Mouse (Mus musculus): ENCODE measurements around the gene Dazap1. TPM values are rescaled to one million over a fixed set of nuclear protein-coding genes. Genes with fewer than 3 reads are reported as not detected.

Gene Dazap1
- polyA plus RNA-seq, 1 experiment from 2014 or later: 71.8 TPM

DNA sequence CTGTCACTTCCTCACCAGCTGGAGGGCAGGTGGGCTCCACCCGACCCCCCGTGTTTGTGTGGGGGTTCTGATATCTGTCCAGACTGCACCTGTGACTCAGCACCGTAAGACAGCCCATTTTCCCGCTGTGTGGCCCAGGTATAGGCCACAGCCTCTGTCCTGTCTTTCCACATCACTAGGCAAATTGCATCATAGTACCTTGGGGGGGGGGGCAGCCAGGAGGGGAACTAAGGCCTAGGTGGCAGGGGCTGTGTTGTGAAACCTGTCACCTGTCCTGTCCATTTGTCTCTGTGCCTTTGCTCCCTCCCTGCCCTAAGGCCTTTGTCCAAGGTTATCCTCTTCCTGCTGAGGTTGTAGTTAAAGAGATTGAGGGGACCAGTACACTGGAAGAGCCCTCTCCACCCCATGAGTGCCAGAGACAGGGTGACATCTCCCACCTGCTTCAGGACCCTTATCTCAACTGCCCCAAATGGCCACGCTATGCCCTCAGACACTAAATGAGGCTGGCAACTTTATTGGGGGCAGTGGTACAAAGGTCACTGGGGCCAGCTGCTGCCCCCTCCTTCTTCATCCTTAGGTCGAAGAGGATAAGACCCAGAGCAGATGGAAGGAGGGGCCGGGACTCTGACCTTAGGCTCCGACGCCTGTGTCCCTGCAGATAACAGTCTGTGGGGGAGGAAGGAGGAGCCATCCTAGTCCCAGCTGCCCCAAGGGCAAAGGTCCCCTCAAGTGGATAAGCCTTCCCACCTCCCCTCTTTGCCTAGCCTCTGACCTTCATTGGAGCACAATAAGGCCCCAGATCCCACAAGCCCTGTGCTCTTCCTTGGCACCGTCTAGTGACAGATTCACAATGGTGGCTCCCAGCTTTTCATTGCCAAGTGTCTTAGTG lies 70.6 kb downstream of the Dazap1 start:
- Histone ChIP-seq H3K9ac (no peak overlapping the region), H3K4me3 (0 out of 2 replicates have a peak overlapping the region, but pooled peaks have one; percentile 2), H3K27ac (no peak overlapping the region), H3K4me1 (peaks cover 6% of the 10 kb centered on the region; the same call in 1 of the 2 replicates), H3K4me2 (replicated peaks) (no peak overlapping the region), H3K27me3 (peaks cover 18% of the 10 kb centered on the region; the same call in 1 of the 2 replicates), H3K9me3 (no peaks in the 10 kb centered on the region), H3K36me3 (no peaks in the 10 kb centered on the region)
- 57% methylated on average over 10 of the region's 10 CpGs for WGBS
- no peak for ATAC-seq (ENCODE audit: insufficient number of reproducible peaks, insufficient read depth, low FRiP score, low TSS enrichment)

DNA sequence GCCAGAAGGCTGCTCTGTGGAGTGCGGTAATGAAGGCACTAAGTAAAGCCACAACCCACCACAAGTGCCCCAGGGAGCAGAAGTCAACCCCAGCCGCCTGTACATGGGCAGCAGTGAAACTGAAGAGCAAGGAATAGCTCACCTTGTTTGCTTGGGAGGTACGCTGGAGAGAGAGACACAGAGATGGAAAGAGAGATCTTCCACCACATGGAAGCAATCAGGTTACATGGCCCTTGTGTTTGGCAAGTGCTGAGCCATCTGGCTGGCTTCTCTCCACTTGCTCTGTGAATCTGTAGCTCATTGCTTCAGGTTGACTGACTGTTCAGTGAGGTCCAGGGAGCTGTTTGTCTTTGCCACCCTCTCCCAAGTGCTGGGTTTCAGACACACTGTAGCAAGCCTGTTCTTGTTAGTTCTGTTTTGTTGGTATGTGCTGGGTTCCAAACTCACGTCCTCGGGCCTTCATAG lies 71.3 kb downstream of the Dazap1 start:
- peaks cover 18% of the 10 kb centered on the region; the same call in 1 of the 2 replicates for H3K27me3 ChIP-seq
- H3K4me3 ChIP-seq: no peak overlapping the region

DNA sequence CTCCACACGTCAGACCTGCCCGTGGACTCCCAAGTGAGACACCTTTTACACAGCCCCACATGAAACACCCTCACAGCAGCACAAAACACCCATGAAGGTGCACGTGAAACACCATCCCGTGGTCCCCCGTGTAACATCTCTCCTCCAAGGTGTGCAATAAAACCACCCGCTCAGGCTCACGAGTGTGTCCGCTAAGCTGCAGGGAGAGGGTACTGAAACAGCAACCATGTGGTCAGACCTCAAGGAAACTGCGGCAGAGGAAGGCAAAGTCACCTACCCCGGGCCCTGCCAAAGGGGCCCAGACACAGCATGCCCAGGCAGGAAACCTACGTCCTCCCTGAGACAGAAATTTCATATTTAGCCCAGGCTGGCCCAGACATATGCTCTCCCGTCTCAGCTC lies 75.0 kb downstream of the Dazap1 start:
- Histone ChIP-seq H3K36me3 (no peaks in the 10 kb centered on the region), H3K9me3 (no peaks in the 10 kb centered on the region), H3K27ac (no peak overlapping the region), H3K9ac (no peak overlapping the region), H3K4me1 (no peaks in the 10 kb centered on the region; the same call in 1 of the 2 replicates), H3K4me3 (no peak overlapping the region), H3K4me2 (replicated peaks) (no peak overlapping the region), H3K27me3 (peaks cover 25% of the 10 kb centered on the region)
- no peak for ATAC-seq (ENCODE audit: insufficient number of reproducible peaks, insufficient read depth, low FRiP score, low TSS enrichment)
- WGBS: 82% methylated on average over 12 of the region's 12 CpGs

More for the DNA sequence above, 71.3 kb downstream of the Dazap1 start:
- no peak for ATAC-seq (ENCODE audit: insufficient number of reproducible peaks, insufficient read depth, low FRiP score, low TSS enrichment)
- 72% methylated on average over 5 of the region's 5 CpGs for WGBS
- H3K4me1 ChIP-seq: peaks cover 6% of the 10 kb centered on the region; the same call in 1 of the 2 replicates
- no peak overlapping the region for H3K27ac ChIP-seq
- H3K9ac ChIP-seq: no peak overlapping the region
- H3K9me3 ChIP-seq: no peaks in the 10 kb centered on the region
- H3K36me3 ChIP-seq: no peaks in the 10 kb centered on the region
- no peak overlapping the region for H3K4me2 ChIP-seq (replicated peaks)

Small RNA genes lying within 50 kb of the gene (microRNA-seq; reads per million reads assigned to microRNA genes)
- 0.73 reads per million for gene Mir6911

Other genes starting within 250 kb of the Dazap1 start
- 7.1 and 8.1 TPM in 2 replicates for gene Arhgap45, start 244.8 kb upstream of the Dazap1 start, polyA plus RNA-seq (2016; fragmentation: Nextera tagmentation; extraction: Ambion mirVana)
- 227 and 245 TPM in 2 replicates for gene Polr2e, start 221.7 kb upstream of the Dazap1 start, polyA plus RNA-seq (2016; fragmentation: Nextera tagmentation; extraction: Ambion mirVana)
- 475 and 505 TPM in 2 replicates for gene Gpx4, start 214.3 kb upstream of the Dazap1 start, polyA plus RNA-seq (2016; fragmentation: Nextera tagmentation; extraction: Ambion mirVana)
- 15.2 and 16.1 TPM in 2 replicates for gene Sbno2, start 155.9 kb upstream of the Dazap1 start, polyA plus RNA-seq (2016; fragmentation: Nextera tagmentation; extraction: Ambion mirVana)
- gene Stk11, start 145.7 kb upstream of the Dazap1 start, polyA plus RNA-seq (2016; fragmentation: Nextera tagmentation; extraction: Ambion mirVana): 17.2 and 18.5 TPM in 2 replicates
- 457 and 481 TPM in 2 replicates for gene Atp5d, start 122.9 kb upstream of the Dazap1 start, polyA plus RNA-seq (2016; fragmentation: Nextera tagmentation; extraction: Ambion mirVana)
- 8.4 and 8.5 TPM in 2 replicates for gene Cbarp, start 120.7 kb upstream of the Dazap1 start, polyA plus RNA-seq (2016; fragmentation: Nextera tagmentation; extraction: Ambion mirVana)
- 33.4 and 35.1 TPM in 2 replicates for gene Midn, start 113.2 kb upstream of the Dazap1 start, polyA plus RNA-seq (2016; fragmentation: Nextera tagmentation; extraction: Ambion mirVana)
- 151 and 159 TPM in 2 replicates for gene Cirbp, start 95.5 kb upstream of the Dazap1 start, polyA plus RNA-seq (2016; fragmentation: Nextera tagmentation; extraction: Ambion mirVana)
- 11.6 and 13.0 TPM in 2 replicates for gene 1600002K03Rik, start 88.5 kb upstream of the Dazap1 start, polyA plus RNA-seq (2016; fragmentation: Nextera tagmentation; extraction: Ambion mirVana)
- gene Efna2, start 82.0 kb upstream of the Dazap1 start, polyA plus RNA-seq (2016; fragmentation: Nextera tagmentation; extraction: Ambion mirVana): 55.8 and 56.9 TPM in 2 replicates
- 85.1 and 93.4 TPM in 2 replicates for gene Mum1, start 35.1 kb upstream of the Dazap1 start, polyA plus RNA-seq (2016; fragmentation: Nextera tagmentation; extraction: Ambion mirVana)
- gene Ndufs7, start 12.4 kb upstream of the Dazap1 start, polyA plus RNA-seq (2016; fragmentation: Nextera tagmentation; extraction: Ambion mirVana): 260 and 269 TPM in 2 replicates
- 33.8 and 38.6 TPM in 2 replicates for gene Gamt, start 474 bp upstream of the Dazap1 start, polyA plus RNA-seq (2016; fragmentation: Nextera tagmentation; extraction: Ambion mirVana)
- 851 and 902 TPM in 2 replicates for gene Rps15, start 31.0 kb downstream of the Dazap1 start, polyA plus RNA-seq (2016; fragmentation: Nextera tagmentation; extraction: Ambion mirVana)
- gene Apc2, start 34.5 kb downstream of the Dazap1 start, polyA plus RNA-seq (2016; fragmentation: Nextera tagmentation; extraction: Ambion mirVana): 18.3 and 21.7 TPM in 2 replicates
- 50.0 and 50.3 TPM in 2 replicates for gene 2310011J03Rik, start 59.1 kb downstream of the Dazap1 start, polyA plus RNA-seq (2016; fragmentation: Nextera tagmentation; extraction: Ambion mirVana)
- 4.5 and 5.1 TPM in 2 replicates for gene Pcsk4, start 68.0 kb downstream of the Dazap1 start, polyA plus RNA-seq (2016; fragmentation: Nextera tagmentation; extraction: Ambion mirVana)
- gene Reep6, start 68.5 kb downstream of the Dazap1 start, polyA plus RNA-seq (2016; fragmentation: Nextera tagmentation; extraction: Ambion mirVana): 4.2 and 5.7 TPM in 2 replicates
- gene Adamtsl5, start 86.9 kb downstream of the Dazap1 start, polyA plus RNA-seq (2016; fragmentation: Nextera tagmentation; extraction: Ambion mirVana): 1.0 and 2.2 TPM in 2 replicates
- gene Plk5, start 95.0 kb downstream of the Dazap1 start, polyA plus RNA-seq (2016; fragmentation: Nextera tagmentation; extraction: Ambion mirVana): 0.87 and 1.2 TPM in 2 replicates
- gene Mex3d, start 126.2 kb downstream of the Dazap1 start, polyA plus RNA-seq (2016; fragmentation: Nextera tagmentation; extraction: Ambion mirVana): 13.1 and 14.9 TPM in 2 replicates
- gene Mbd3, start 138.1 kb downstream of the Dazap1 start, polyA plus RNA-seq (2016; fragmentation: Nextera tagmentation; extraction: Ambion mirVana): 332 and 349 TPM in 2 replicates
- 403 and 464 TPM in 2 replicates for gene Uqcr11, start 145.3 kb downstream of the Dazap1 start, polyA plus RNA-seq (2016; fragmentation: Nextera tagmentation; extraction: Ambion mirVana)
- gene Tcf3, start 172.2 kb downstream of the Dazap1 start, polyA plus RNA-seq (2016; fragmentation: Nextera tagmentation; extraction: Ambion mirVana): 251 and 258 TPM in 2 replicates
- 0.10 and 0.13 TPM in 2 replicates for gene Onecut3, start 233.3 kb downstream of the Dazap1 start, polyA plus RNA-seq (2016; fragmentation: Nextera tagmentation; extraction: Ambion mirVana)